Mouse (Mus musculus): ENCODE measurements at regions not wholly inside any gene's neighbourhood (a gene's known extent, or its start where the extent isn't known, plus 50 kb on each side); places are given as distances from the start of the nearest gene placed in this dataset.

DNA sequence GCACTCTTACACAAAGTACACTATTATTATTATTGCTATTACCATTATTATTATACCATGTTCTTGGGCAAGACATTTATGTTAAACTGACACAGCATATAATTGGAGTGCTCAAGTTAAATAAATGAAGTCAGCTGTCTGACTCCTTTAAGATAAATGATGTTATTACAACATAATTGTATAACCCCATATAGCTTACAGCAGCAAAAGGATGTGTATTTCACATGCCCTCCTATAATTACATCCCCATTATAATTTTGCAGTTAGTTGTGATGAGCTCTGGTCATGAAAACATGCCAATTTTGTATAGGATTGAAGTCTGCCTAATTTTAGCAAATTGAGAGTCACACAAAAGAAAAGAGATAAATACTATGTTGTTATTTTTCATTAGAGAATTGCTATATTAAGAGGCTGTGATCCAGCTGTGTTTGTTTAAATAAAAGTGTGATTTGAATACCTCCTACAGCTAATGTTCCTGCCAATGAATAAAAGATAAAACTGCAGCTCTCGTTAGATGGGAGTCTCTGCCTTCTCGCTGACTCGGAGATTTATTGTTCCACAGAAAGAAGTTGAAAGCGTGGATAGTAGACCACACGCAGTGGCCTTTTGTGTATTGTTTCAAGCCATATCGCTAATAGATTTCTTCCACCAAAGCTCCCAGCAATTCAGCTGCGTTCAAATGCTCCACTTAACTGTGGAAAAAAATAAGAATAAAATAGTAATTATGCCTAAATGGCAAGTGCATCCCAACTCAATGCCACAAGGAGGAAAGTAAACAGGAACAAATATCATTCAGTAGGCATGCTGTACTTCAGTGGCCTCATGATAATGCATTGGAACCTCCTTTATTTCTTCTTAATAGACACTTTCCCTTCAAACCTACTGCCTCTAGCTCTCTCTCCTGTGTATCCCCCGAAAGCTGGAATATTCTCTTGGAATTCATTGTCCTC lies 194.9 kb upstream of the Gm10192 start:
- DNase-seq, result no peak

DNA sequence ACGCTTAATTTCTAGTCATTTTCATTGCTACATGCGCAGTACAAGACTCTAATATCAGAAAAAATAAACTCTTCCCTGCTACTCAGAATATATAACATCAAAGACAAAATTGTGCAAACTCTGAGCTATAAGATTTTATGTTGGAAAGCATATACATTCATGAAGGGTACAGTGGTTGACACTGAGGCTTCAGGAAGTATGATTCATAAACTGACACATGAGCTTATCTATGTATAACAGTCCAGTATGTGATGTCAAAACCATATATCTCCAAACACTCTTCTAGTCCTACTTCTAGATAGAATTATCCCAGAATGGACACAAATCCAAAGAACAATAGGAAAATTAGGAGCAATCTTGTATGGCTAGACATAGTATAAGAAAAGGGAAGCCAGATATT lies 177.5 kb upstream of the Gm10192 start:
- no peak for DNase-seq

DNA sequence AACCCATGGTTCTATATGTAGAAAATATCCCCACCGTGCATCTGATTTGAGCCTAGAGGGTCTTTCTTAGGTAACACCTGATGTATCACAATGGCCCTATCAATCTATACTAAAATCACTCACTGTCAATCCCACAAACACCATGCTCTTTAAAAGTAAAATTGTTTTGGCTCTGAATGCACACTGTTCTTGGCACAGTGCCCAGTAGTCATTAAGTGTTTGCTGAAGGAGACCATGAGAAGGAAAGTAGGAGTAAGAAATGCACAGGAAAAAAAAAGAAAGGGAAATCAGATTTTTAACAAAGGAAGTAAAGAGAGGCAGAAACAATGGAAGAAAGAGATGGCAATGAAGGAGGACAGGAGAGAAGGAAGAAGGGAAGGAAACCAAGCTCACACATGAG lies 175.0 kb upstream of the Gm10192 start:
- no peak for DNase-seq

DNA sequence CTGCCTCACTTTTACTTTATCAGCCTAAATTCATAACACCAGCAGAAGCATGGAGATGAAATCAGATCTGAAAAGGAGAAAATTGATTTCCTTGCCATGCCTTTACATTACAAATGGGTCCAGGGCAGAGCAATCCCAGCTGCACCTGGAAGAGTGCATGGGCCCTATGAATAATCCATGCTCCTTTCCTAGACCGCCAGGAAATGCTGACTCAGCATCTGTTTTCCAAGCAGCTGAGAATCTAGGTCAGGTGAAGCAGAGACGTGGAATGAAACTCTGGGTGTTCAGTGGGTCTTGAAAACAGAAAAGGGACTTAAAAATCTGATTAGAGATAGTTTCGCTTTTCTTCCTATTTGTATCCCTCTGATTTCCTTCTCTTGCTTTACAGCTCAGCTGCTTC lies 163.8 kb upstream of the Gm10192 start:
- DNase-seq, result peak; percentile 3

DNA sequence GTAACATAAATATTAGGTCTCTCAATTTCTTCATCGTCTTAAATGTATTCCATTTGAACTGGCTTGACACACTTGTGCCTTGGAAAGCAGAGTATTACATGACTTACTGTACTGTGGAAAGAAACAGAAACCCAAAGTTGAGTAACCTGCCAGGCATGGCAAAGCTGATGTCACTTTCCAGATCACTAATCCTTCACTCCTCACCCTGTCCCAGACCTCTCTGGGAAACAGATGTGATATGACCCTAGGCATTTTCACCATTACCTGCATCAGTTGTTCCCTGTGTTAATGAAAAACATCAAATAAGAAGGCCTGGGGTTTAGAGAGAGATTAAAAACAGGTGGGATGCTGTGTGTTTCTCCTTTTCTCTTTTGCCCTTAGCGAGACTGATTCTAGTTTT lies 161.4 kb upstream of the Gm10192 start:
- no peak for DNase-seq

DNA sequence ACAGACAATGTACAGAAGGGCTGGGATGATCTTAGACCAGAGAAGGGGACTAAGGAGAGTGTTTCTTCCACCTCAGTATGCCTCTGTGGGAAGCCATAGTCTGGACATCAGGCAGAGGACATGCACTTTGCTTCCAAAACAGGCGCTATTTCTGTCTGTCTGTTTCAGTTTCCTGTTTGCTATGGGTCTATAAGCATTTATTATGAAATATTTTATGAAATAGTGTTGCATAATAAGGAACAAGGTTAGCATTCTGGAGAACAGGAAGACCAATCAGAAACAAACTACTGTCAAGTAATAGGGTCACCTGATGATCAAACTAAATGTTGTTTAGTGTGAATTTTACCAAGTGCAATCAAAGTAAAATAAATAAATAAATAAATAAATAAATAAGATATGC lies 160.4 kb upstream of the Gm10192 start:
- DNase-seq, result no peak

All from gastrocnemius, postnatal 10 days (tissue).